Mouse (Mus musculus) embryonic facial prominence, embryonic 15.5 days (tissue): ENCODE measurements around the gene Foxe3. TPM values are rescaled to one million over a fixed set of nuclear protein-coding genes. Genes with fewer than 3 reads are reported as not detected.

Source experiments
- ATAC-seq: fragments of 200-750 bp; cut with Nextera tagmentation; 2 replicates; pipeline ENCODE4 v1.8.0; 2017; ENCODE audit warnings: low read depth, moderate TSS enrichment; ENCODE audit not compliant: insufficient number of reproducible peaks, low FRiP score, low TSS enrichment
- H3K27ac ChIP-seq: fragments of 300-500 bp; sonication (generic); replicated peaks from 2 replicates; pipeline ENCODE4 v1.5.1; 2015; ENCODE audit warnings: mild to moderate bottlenecking, inconsistent platforms
- H3K27me3 ChIP-seq: fragments of 300-500 bp; sonication (generic); 2 replicates; pipeline ENCODE4 v1.6.1; 2015; ENCODE audit warnings: inconsistent platforms
- H3K36me3 ChIP-seq: fragments of 300-500 bp; sonication (generic); 2 replicates; pipeline ENCODE4 v1.6.1; 2015; ENCODE audit warnings: mild to moderate bottlenecking, inconsistent platforms
- H3K4me1 ChIP-seq: fragments of 300-500 bp; sonication (generic); 2 replicates; pipeline ENCODE4 v1.6.1; 2015; ENCODE audit warnings: inconsistent platforms
- H3K4me2 ChIP-seq: fragments of 300-500 bp; sonication (generic); replicated peaks from 2 replicates; pipeline ENCODE4 v1.6.1; 2015; ENCODE audit warnings: mild to moderate bottlenecking, inconsistent platforms
- H3K4me3 ChIP-seq: fragments of 300-500 bp; sonication (generic); replicated peaks from 2 replicates; pipeline ENCODE4 v1.5.1; 2015; ENCODE audit warnings: mild to moderate bottlenecking, inconsistent platforms
- H3K9ac ChIP-seq: fragments of 300-500 bp; sonication (generic); 2 replicates; pipeline ENCODE4 v1.6.1; 2015; ENCODE audit warnings: inconsistent platforms
- H3K9me3 ChIP-seq: fragments of 300-500 bp; sonication (generic); replicated peaks from 2 replicates; pipeline ENCODE4 v1.6.1; 2016; ENCODE audit warnings: inconsistent platforms
- WGBS: fragments of 180-500 bp; shearing (Covaris S2); methylation state at CpG from one replicate; pipeline ENCODE4 v1.1.7; 2015; 5-methylcytosine and 5-hydroxymethylcytosine counted together
- polyA plus RNA-seq: library from polyadenylated mRNA; unstranded; fragments of >200 nt; fragmentation: Nextera tagmentation; extraction: Ambion mirVana; gene quantifications from 2 replicates; pipeline ENCODE4 v1.2.1, GENCODE M21; 2015

Gene Foxe3
- polyA plus RNA-seq, 1 experiment from 2014 or later = not detected

- Histone ChIP-seq H3K9me3 (no peaks in the 10 kb centered on the region), H3K4me1 (peaks cover 27% of the 10 kb centered on the region), H3K27ac (no peak overlapping the region), H3K27me3 (peaks cover 50% of the 10 kb centered on the region), H3K4me2 (no peak overlapping the region), H3K9ac (no peak overlapping the region), H3K4me3 (no peak overlapping the region), H3K36me3 (no peaks in the 10 kb centered on the region)
- 20% methylated on average over 5 of the region's 5 CpGs for WGBS
- no peak for ATAC-seq
Measured at GRCm38 (mm10) chr4:114945021-114945420, 19.2 kb upstream of the Foxe3 start.

GRCm38 (mm10) chr4:114942583-114942982 lies 16.8 kb upstream of the Foxe3 start:
- Histone ChIP-seq H3K4me1 (peaks cover 19% of the 10 kb centered on the region), H3K4me2 (no peak overlapping the region), H3K27me3 (peaks cover 45% of the 10 kb centered on the region), H3K36me3 (no peaks in the 10 kb centered on the region), H3K9ac (no peak overlapping the region), H3K27ac (no peak overlapping the region), H3K4me3 (no peak overlapping the region), H3K9me3 (no peaks in the 10 kb centered on the region)
- WGBS = 32% methylated on average over 8 of the region's 8 CpGs
- no peak for ATAC-seq

- Histone ChIP-seq H3K4me2 (no peak overlapping the region), H3K36me3 (no peaks in the 10 kb centered on the region), H3K4me3 (no peak overlapping the region), H3K9me3 (no peaks in the 10 kb centered on the region), H3K9ac (no peak overlapping the region), H3K27ac (no peak overlapping the region), H3K4me1 (peaks cover 21% of the 10 kb centered on the region), H3K27me3 (peaks cover 45% of the 10 kb centered on the region)
- no peak for ATAC-seq
- whole genome bisulfite sequencing = 59% methylated on average over 4 of the region's 4 CpGs
Measured at GRCm38 (mm10) chr4:114942112-114942511, 16.3 kb upstream of the Foxe3 start.

- Histone ChIP-seq H3K4me1 (peaks cover 21% of the 10 kb centered on the region), H3K9ac (no peak overlapping the region), H3K27me3 (peaks cover 38% of the 10 kb centered on the region), H3K36me3 (no peaks in the 10 kb centered on the region), H3K4me3 (no peak overlapping the region), H3K9me3 (no peaks in the 10 kb centered on the region), H3K27ac (no peak overlapping the region), H3K4me2 (no peak overlapping the region)
- WGBS = 79% methylated on average over 4 of the region's 4 CpGs
- ATAC-seq = no peak
Measured at GRCm38 (mm10) chr4:114941311-114941710, 15.5 kb upstream of the Foxe3 start.

GRCm38 (mm10) chr4:114938248-114938647 lies 12.4 kb upstream of the Foxe3 start:
- ATAC-seq = no peak
- Histone ChIP-seq H3K36me3 (no peaks in the 10 kb centered on the region), H3K27me3 (peaks cover 33% of the 10 kb centered on the region), H3K4me3 (no peak overlapping the region), H3K9ac (no peak overlapping the region), H3K9me3 (no peaks in the 10 kb centered on the region), H3K27ac (no peak overlapping the region), H3K4me2 (no peak overlapping the region), H3K4me1 (peaks cover 21% of the 10 kb centered on the region)
- 39% methylated on average over 3 of the region's 3 CpGs for WGBS

GRCm38 (mm10) chr4:114937459-114938047 lies 11.7 kb upstream of the Foxe3 start:
- no peaks in the 10 kb centered on the region for H3K9me3 ChIP-seq
- peak; percentile 84 for ATAC-seq
- no peak overlapping the region for H3K9ac ChIP-seq
- H3K4me1 ChIP-seq = peaks cover 17% of the 10 kb centered on the region
- peaks cover 31% of the 10 kb centered on the region for H3K27me3 ChIP-seq
- H3K36me3 ChIP-seq = no peaks in the 10 kb centered on the region
- H3K4me3 ChIP-seq = no peak overlapping the region
- no peak overlapping the region for H3K27ac ChIP-seq
- H3K4me2 ChIP-seq = no peak overlapping the region
- WGBS = 14% methylated on average over 4 of the region's 4 CpGs

GRCm38 (mm10) chr4:114934188-114934587 lies 8.4 kb upstream of the Foxe3 start:
- Histone ChIP-seq H3K9ac (no peak overlapping the region), H3K27me3 (peaks cover 39% of the 10 kb centered on the region), H3K36me3 (no peaks in the 10 kb centered on the region), H3K9me3 (no peaks in the 10 kb centered on the region), H3K4me1 (peaks cover 12% of the 10 kb centered on the region), H3K27ac (no peak overlapping the region), H3K4me2 (no peak overlapping the region), H3K4me3 (no peak overlapping the region)
- 89% methylated on average over 6 of the region's 6 CpGs for WGBS
- ATAC-seq = no peak

- Histone ChIP-seq H3K27me3 (peaks cover 50% of the 10 kb centered on the region), H3K4me2 (no peak overlapping the region), H3K36me3 (no peaks in the 10 kb centered on the region), H3K9me3 (no peaks in the 10 kb centered on the region), H3K4me1 (peaks cover 10% of the 10 kb centered on the region), H3K9ac (no peak overlapping the region), H3K4me3 (no peak overlapping the region), H3K27ac (no peak overlapping the region)
- ATAC-seq = no peak
- WGBS = 71% methylated on average over 4 of the region's 4 CpGs
Measured at GRCm38 (mm10) chr4:114932747-114933146, 6.9 kb upstream of the Foxe3 start.

GRCm38 (mm10) chr4:114929155-114929554 lies 3.3 kb upstream of the Foxe3 start:
- Histone ChIP-seq H3K4me3 (no peak overlapping the region), H3K9me3 (no peaks in the 10 kb centered on the region), H3K9ac (no peak overlapping the region), H3K4me1 (peaks cover 14% of the 10 kb centered on the region), H3K4me2 (no peak overlapping the region), H3K36me3 (no peaks in the 10 kb centered on the region), H3K27ac (no peak overlapping the region), H3K27me3 (peaks cover 78% of the 10 kb centered on the region)
- WGBS = 29% methylated on average over 15 of the region's 15 CpGs
- ATAC-seq = no peak

- Histone ChIP-seq H3K27ac (no peak overlapping the region), H3K9ac (no peak overlapping the region; the same call in 1 of the 2 replicates), H3K9me3 (no peaks in the 10 kb centered on the region), H3K4me2 (peak overlapping the region; percentile 81), H3K4me1 (peaks cover 11% of the 10 kb centered on the region), H3K27me3 (peaks cover 83% of the 10 kb centered on the region), H3K4me3 (peak overlapping the region; percentile 46), H3K36me3 (no peaks in the 10 kb centered on the region)
- ATAC-seq = peak; percentile 46; the same call in 1 of the 2 replicates
- under 1% methylated on average over 123 of the region's 125 CpGs for WGBS
Measured at GRCm38 (mm10) chr4:114924971-114925916, 569 bp downstream of the Foxe3 start.

GRCm38 (mm10) chr4:114917091-114917490 lies 8.7 kb downstream of the Foxe3 start:
- 55% methylated on average over 2 of the region's 2 CpGs for WGBS
- peaks cover 14% of the 10 kb centered on the region for H3K4me1 ChIP-seq
- H3K4me2 ChIP-seq = no peak overlapping the region
- no peaks in the 10 kb centered on the region for H3K36me3 ChIP-seq
- H3K27me3 ChIP-seq = peaks cover 66% of the 10 kb centered on the region
- ATAC-seq = no peak
- no peak overlapping the region for H3K4me3 ChIP-seq
- H3K9ac ChIP-seq = no peak overlapping the region
- no peak overlapping the region for H3K27ac ChIP-seq
- no peaks in the 10 kb centered on the region for H3K9me3 ChIP-seq
